Mouse (Mus musculus) left cerebral cortex, adult 11 months (tissue): Measurements from ENCODE around the gene Dnajb2.
A peak's percentile ranks its signal among the peaks of the same experiment; 100 is the strongest.

Experiments
- DNase-seq: peaks from one replicate; pipeline ENCODE4 v3.0.0; 2022; ENCODE audit warnings: low spot score

Gene Dnajb2

DNA sequence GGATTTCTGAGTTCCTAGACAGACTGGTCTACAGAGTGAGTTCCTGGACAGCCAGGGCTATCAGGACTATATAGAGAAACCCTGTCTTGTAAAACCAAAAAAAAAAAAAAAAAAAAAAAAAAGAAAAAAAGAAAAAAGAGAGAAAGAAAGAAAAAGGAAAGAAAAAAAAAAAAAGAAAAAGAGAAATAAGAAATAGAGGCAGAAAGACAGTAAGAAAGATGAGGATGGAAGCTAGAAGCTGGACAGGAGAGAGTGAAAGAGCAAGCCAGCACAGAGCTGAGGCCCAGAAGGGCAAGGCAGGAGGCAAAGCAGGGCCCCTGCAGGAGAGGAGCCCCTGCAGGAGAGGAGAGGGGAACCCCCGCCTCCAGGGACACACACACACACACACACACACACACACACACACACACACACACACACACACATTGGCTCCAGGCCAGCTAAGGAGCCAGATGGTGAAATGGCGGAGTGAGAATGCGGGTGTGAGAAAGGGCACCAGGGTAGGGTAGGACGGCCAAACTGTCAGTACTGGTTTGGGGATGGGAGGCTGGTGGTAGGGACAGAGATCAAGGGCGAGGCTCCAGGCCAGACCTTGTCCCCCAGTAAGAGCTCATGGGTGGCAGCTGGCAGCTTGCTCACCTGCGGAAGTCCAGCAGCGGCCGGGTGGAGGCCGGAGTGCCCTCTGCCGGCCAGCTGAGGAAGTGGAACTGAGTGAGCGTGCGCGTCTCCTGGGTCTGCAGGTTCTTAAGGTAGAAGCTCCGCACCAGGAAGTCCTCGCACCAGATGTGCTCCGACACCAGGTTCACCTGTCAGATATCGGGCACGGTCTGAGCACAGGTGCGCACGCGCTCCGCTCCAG, 15.1 kb downstream of the Dnajb2 start:
- DNase-seq, result no peak

DNA sequence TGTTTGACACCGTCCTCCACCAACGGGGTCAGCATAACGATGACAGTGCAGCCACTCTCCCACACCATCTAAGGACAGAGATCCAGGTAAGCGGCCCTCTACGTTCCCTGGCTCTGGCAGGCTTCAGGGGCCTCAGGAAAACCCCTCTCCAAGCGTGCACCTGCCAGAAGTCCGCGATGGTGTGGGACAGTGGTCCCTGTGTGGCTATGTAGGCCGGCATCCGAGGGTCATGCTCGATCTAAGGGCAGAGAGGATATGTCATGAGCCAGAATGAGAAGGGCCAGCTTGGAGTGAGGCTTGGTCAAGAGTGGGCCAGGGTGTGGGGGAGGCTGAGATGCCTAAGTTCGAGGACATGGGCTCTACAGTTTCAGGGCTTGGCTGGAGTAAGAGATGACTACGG, 16.1 kb downstream of the Dnajb2 start:
- no peak for DNase-seq

DNA sequence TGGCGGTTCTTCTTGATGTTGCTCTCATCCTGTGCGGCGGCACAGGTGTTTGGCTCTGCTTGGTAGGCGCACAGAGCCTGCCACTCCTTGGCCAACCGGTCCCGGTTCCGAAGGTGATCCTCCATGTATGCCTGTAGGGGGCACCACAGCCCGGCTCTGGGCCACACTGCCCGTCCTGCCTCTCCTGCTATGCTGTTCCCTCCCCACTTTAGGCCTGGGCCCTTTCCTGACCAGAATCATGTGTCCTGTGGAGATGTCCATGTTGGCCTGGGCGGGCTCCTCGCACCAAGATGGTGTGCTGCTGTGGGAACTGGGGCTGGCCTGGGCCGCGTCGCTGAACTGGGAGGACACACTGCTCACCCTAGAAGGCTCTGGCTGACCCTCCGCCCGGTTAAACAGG, 16.8 kb downstream of the Dnajb2 start:
- no peak for DNase-seq

DNA sequence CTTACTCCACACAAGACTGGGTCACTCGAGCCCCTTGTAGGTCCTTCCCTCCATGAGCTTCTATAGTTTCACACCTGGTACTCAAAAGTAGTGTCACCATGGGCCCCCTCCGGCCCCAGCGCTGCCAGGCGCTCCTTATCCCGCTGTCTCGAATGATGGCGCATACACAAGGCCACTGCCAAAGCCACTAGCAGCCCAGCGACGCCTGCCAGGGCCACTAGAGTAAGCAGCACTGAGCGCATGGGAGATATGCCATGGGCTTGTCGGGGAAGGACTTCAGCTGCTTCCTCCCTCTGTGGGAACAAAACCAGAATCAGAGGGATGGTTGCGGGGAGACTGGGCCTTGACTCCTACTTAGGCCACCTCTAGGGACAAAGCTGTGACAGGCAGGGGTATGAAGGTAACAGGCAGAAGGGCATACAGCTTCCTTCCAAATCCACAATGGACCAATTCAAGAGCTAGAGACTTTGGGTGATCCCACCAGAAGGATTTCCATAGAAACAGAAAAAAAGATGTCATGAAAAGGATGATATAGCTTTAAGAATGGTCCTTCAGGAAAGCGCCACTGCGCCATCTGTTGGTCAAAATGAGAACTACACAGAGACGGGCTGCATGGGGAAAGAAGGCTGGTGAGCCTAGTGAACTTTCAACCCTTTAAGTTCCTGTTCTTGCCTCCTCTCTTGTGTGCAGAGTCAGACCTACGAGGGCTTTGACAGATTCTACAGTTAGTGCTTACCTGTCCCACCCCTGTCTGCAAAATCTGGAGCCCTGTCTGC, 17.8 kb downstream of the Dnajb2 start:
- peak; percentile 76 for DNase-seq

DNA sequence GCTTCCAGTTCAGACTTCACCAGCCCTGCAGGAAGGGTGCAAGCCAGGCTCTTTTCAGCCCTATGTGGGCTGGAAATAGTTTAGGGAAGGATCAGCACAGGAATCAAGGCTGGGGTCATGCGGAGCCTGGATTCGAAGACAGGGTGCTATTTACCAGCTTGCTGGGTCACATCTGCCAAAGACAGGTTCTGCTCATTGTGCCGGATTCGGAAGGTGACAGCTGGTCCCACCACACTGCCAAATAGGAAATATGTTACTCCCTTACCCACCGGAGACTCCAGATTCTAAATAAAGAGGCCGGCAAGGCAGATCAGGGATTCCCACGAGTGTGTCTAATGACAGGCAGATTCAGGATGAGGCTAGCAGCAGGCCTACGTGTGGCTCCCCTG, 18.4 kb downstream of the Dnajb2 start:
- DNase-seq, result no peak

DNA sequence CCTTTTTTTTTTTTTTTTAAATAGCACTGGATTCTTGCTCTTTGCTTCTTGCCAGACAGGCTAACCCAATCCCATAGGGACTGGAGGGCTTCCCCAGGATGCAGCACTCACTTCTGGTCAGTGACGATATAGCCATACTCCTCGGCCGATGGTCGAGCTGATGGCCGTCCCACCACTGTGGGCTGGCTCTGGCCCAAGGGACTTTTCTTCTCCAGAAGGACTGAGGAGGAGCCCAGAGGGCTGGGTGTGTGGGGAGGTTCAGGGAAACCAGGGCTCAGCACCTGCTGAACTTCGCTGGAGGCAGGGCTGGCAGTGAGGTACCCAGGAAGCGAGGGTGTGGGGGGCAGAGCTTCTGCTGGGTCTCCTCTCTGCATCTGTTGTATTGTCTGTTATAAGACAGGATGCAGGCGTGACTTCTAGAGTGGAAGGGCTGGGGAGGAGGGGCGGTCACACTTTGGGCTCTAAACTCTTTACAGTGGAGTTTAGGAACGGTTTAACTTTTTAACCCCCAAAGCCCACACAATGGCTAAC, 19.4 kb downstream of the Dnajb2 start:
- DNase-seq, result no peak

DNA sequence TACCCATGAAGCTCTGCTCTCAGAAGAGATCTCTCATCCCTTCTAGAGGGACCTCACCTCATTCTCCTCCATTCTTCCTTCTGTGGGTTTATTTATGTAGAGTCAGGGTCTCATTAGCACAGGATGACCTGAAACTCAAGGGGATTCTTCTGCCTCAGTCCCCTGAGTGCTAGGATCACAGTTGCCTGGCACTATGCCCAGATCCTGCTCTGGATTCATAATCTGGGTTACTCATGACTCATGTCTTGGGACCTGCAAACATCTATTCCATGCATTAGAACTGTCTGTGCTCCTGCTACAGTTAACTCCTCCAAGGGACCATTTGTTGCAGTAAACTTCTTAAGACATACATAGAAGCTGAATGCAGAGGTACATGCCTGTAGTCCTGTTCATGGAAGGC, 25.1 kb downstream of the Dnajb2 start:
- DNase-seq, result no peak

DNA sequence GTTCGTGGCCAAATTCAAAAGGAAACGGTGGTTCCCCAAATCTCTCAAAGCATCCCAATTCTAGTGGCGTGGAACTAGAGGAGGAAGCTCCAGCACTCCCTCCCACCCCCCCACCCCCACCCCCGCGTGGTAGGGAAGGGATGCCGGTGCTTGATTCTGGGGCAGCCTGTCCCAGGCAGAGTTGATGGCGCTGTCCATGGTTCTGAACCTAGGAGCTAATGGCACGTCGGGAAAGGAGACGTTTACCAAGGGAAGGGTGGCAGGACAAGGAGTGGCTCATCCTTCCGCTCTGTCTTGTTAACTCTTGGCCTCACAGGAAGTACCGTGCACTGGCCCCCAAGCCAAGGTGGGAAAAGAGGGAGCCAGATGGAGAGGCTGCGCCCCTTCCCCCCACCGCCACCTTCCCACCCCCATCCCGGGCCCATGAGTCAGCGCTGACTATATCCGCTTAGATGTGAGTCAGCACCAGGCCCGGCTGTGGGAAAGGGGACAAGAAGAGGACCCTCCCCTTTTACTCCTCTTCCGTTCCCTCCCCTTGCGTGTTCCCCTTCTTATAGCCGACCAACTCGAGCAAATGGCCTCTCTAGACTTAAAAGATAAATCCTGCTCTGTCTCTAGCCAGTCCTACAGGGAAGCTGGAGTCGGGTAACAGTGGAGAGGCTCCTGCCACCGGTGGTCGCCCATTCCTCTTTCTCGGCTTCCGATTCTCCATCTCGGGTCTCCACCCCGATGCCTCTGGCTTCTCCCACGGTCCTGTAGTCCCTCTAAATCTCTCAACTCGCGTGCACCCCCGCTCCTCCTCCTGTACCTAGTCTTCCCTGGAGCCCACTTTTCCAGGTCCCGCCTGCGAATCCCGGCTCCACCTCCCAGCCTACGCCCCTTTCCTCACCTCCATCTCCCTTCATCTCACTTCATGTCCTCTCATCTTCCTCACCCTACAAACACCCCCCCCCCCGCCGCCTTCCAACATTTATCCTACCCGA, 27.1 kb downstream of the Dnajb2 start:
- DNase-seq, result no peak

DNA sequence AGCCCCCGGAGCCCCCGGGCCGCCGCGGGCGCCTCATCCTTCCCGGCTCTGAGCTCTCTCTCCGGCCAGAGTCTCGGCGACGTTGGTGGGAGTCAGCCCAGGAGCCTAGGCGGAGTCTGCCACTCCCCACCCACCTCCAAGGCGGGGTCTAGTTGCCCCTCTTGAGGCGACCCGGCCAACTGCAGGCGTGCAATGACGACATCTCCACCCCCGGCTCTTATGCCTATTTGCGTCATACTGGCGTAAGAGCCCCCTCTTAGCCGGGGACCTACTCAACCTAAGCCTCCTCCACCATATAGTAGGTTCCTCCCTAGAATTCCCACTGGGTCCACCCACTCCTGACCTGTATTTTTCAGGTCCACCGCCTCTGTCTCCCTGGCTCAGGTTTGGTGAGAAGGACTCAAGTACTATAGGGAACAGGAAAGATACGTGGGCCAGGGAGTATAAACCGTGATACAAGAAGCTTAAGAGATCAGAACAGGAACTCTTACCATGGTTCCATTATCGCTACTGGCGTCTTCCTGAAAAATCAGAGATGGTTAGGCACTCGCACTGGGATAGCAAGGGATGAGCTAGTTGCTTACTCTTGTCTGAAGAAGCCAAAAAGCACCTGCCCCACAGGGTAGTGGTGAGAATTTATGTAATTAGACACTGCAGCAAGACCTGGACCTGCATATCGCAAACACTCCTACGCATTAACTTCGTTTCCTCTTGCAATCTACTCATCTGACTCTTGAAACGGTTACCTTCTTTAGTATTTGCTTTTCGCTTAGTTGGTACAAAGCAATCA, 28.1 kb downstream of the Dnajb2 start, which contains the start of gene Ptprn:
Gene Ptprn (minus strand): TSS at position 412 of the 790 bp plus-strand sequence.
- peak; percentile 68 for DNase-seq

DNA sequence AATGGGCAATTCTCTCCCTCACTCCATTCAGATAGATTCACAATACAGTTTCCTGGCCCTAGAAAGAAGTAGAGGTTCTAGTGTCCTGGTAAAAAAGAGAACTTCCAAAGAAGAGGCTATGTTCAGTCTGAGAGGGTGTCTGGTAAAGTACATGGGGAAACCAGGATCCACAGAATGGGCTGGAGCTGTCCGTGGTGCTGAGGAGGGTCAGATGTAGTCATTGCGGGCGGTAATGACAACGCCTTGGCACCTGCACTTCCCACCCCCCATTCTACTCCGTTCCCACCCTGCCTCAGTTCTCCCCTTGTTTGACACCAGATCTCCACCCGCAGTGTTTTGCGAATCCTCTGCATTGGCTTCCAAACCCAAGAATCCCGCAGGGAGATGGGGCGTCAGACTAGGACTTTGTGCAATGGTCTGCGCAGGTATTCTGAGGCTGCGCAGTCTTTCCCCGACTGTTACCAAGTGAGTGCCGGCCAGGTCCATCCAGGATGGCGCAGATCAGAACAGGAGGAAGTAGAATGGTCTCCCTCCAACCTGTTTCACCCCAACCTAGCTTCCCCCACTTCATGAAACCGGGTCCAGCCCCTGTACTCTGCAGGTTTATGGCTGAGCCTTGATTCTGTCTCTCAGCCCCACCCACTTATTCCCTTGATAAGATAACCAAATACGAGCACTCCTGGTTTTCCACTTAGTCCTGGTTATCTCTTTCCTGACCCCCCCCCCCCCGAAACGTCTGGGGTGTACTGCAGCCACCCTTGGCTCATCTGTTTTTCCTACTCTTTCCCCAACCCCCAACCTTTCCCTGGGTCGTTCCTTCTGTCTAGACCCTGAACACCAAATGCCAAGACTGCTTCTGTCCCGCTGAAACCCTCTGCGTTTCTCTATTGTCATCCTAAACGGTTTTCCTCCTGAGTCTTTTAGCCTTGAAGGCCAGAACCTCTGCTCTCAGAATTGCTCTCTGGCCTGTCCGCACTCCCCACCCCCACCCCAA, 41.3 kb downstream of the Dnajb2 start:
- no peak for DNase-seq

DNA sequence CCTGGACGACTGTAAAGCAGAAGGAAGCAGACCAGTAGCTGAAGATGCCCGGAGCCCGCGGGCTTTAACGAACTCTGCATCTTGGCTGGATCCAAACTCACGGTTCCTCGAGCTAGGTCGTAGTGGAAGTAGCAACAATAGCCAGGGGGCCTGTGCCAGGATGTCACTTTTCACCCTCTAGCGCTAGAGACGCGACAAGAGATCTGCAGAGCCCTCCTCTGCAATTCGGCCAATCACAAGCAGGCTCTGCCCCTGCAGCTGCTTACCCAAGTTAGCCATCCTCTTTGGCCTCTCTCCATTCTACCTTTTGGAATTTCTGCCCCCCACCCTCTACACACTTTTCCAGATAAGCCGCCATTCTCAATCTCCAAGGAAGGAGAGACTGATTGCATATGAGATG, 42.0 kb downstream of the Dnajb2 start, which contains the start of gene Resp18:
Gene Resp18 (minus strand): TSS at position 188 of the 400 bp plus-strand sequence.
- DNase-seq, result no peak

DNA sequence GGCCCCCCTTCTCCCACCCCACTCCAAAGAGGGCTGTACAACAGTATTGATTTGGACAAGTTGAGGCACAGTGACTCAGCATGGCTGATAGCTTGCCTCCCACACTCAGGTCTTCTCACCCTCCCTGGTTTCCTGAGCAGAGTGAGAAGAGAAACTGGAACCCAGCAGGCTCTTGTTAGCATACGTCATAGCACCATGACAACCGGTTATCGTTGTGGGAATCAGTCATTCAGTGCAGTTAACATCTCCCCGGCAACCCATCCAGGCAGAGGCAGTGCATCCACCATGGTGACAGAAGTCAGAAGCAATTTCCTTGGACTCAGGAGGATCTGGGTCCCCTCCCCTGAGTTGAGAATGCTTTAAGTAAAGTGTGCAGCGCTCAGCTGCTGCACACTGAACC, 46.8 kb downstream of the Dnajb2 start:
- DNase-seq, result no peak

DNA sequence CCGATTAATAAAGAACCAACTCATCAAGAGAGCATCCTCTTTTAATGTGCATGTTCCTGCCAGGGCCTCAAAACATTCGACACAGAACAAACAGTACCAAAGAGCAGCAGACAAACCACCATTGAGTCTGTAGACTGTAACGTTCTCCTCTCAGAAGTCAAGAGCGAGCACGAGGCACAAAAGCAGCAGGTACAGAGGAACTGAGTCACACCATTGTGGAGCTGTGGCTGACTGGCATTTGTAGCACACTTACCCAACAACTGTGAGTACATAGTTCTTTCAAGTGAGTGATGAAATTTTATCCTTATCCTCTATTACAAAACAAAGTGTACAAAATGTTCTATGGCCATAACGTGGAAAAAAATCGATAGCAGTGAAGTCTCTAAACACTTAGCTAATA, 48.7 kb downstream of the Dnajb2 start:
- DNase-seq, result no peak

DNA sequence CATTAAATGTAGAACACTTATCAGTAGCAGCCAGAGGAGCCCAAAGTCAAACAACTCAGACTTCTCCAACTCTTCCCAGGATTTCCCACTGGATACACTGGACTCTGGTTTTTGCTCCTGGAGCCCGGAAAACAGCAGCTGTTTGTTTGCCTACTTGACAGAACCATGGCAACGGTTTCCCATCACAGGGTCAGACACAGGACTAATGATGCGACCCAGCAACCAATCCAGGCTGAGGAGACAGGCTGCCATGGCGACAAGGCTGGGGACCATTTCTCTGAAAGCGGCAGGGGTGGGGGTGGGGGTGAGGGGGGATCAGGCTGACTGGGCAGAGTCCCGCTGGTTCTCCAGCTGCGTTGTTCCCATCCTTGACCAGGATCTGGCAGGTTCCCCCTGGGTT, 53.2 kb downstream of the Dnajb2 start:
- no peak for DNase-seq

DNA sequence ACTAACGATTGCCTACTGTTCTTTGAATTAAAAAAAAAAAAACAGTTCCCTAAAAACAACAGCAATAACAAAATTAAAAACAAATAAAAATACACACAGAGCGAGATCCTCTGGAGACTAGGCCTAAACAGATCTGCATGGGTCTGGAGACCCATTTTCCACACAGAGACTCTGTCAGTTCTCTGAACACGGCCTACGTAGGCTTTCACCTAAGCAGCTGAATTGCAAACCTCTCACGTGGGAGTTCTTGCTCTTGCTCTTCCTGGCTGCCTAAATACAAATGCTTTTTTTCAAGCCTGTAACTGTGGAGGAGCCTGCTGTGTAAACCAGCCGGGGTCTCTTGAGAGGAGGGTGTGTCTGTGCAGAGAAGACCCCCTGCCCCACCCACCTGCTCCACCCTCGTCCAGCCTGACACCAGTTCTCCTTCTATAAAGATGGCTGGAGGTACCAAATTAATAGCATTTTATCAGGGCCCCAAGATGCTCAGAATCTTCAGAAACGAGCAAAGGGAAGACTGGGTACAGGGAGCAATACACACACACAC, 53.8 kb downstream of the Dnajb2 start:
- DNase-seq, result no peak

DNA sequence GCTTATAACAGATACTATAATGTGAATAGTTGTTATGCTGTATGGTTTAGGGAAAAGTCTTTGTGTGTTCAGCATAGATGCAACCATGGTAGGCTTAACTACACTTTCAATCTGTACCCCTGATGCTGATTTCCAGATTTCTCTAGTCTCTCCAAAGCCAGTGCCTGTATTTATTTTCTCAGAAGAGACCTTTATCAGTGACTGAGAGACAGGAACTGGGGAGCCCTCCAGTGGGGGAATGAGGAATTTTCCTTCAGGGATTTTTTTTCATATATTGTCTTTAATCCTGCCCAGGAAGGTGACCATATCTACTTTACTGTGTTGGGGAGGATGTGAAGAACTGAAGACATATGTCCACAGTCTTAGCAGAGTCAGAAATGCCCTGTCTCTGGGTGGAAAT, 54.4 kb downstream of the Dnajb2 start:
- DNase-seq, result peak; percentile 68

DNA sequence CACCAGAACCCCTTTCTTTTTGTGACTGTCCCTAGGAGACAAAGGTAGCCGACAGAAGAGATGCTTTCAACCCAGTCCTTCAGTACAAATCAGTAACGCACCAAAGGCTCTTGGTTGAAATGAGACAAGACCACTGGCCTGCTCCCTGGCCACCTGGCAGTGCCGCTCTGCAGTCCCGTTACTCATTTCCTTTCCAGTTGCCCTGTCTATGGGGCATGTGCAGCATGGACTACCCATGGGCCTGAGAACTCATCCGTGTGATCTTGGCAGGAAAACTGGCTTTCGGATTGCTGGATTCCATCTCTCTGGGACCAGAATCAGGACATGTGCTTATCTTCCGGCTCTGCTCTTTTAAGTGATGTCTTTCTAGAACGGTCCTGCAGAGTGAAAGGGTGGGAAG, 55.1 kb downstream of the Dnajb2 start:
- no peak for DNase-seq

DNA sequence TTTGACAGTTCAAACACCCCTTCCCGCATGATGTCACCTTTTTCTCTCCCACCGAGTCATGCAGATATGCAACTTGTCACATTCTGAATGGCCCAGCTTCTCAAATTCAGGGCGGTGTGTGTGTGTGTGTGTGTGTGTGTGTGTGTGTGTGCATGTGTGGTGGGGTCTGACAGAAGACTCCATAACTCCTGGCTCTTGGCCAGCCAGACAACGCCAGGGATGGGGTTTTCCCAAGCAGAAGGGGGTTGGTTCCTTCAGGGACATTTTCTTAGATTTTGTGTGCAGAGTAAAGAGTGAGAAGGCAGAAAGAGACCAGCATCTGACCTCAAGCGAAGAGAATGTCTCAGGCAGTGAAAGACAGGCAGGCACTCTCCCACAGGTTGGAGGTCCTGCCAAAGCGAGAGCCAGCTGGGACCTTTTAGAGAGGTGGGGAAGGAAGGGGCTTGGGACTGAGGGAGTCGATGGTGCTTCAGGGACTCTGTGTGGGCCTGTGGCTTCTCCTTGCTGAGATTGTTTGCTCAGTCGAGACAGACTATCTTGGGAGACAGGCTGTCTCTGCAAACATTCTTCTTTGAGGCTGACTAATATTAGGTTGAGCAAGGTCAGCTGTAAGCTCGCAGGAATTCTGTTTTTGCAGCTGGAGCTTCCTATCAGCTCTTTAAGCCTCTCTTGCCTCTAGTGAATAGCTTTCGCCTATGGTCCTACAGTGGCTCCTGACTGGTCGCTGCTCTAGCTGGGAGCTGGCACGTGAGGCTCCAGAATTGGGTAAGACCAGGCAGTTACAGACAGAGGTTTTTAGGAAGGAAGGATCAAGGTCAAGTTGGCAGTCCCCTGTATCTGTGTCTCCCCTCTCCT, 56.5 kb downstream of the Dnajb2 start:
- DNase-seq, result no peak

DNA sequence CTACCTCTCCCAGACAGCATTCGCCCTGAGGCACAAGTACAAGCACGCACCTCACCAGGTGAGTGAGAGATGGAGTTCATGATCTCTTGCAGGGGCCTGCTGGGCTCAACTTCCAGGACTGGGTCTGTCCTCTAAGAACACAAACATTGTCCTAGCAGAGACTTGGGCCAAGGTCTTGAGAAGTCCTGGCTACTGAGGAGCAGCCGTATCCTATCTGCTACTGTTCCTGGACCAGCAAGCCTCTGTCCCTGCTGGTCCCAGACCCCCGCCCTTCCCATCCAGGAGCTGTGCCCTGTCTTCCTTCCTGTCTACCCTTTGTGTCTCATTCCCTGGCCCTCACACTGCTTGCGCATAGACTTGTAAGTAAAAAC, 57.1 kb downstream of the Dnajb2 start:
- DNase-seq, result no peak
